Mouse (Mus musculus): ENCODE results near the gene Slc12a9.

- no peak for TF ChIP-seq CTCF (IDR thresholded peaks at IDR 0.05; ENCODE audit: insufficient read depth, low read depth, low read length)
- no peak for TF ChIP-seq POLR2A (IDR thresholded peaks at IDR 0.05; ENCODE audit: insufficient read depth, low read depth, low read length)
Measured at GRCm38 (mm10) chr5:137340222-137340621, 6.8 kb upstream of the Slc12a9 start.

Measured in olfactory bulb, adult 2 months (tissue).